Mouse (Mus musculus) large intestine, adult 2 months (tissue): ENCODE measurements at regions not wholly inside any gene's neighbourhood (a gene's known extent, or its start where the extent isn't known, plus 50 kb on each side); places are given as distances from the start of the nearest gene placed in this dataset.

Experiments
- DNase-seq: peaks from one replicate; pipeline ENCODE4 v3.0.0-alpha.2; 2012; ENCODE audit warnings: low read depth, low spot score
- WGBS: fragments of 180-500 bp; shearing (Covaris S2); methylation state at CpG from one replicate; pipeline ENCODE4 v1.1.7; 2018; 5-methylcytosine and 5-hydroxymethylcytosine counted together

GRCm38 (mm10) chr4:35640866-35641265, 414.9 kb upstream of the C9orf72 start:
- 78% methylated on average over 1 of the region's 1 CpGs for WGBS
- no peak for DNase-seq

- 42% methylated on average over 1 of the region's 1 CpGs for WGBS
- no peak for DNase-seq
These were observed 380.2 kb upstream of the C9orf72 start for GRCm38 (mm10) chr4:35606200-35606599.

GRCm38 (mm10) chr4:35578086-35578485, 352.1 kb upstream of the C9orf72 start:
- no peak for DNase-seq
- 89% methylated on average over 1 of the region's 1 CpGs for WGBS

- peak; percentile 18 for DNase-seq
- WGBS, result 45% methylated on average over 11 of the region's 11 CpGs
These were observed 349.4 kb upstream of the C9orf72 start for GRCm38 (mm10) chr4:35575179-35575974.

- WGBS, result 52% methylated on average over 9 of the region's 9 CpGs
- no peak for DNase-seq
These were observed 345.8 kb upstream of the C9orf72 start for GRCm38 (mm10) chr4:35571541-35572447.

- DNase-seq, result no peak
- 58% methylated on average over 1 of the region's 1 CpGs for WGBS
These were observed 335.3 kb upstream of the C9orf72 start for GRCm38 (mm10) chr4:35561303-35561702.

- DNase-seq, result no peak
- 81% methylated on average over 2 of the region's 2 CpGs for WGBS
These were observed 334.0 kb upstream of the C9orf72 start for GRCm38 (mm10) chr4:35560004-35560403.

- 95% methylated on average over 1 of the region's 1 CpGs for WGBS
- DNase-seq, result no peak
These were observed 327.3 kb upstream of the C9orf72 start for GRCm38 (mm10) chr4:35553309-35553708.

GRCm38 (mm10) chr4:35551988-35552387, 326.0 kb upstream of the C9orf72 start:
- no peak for DNase-seq

GRCm38 (mm10) chr4:35534565-35535279, 308.7 kb upstream of the C9orf72 start:
- no peak for DNase-seq
- WGBS, result 64% methylated on average over 6 of the region's 6 CpGs

- no peak for DNase-seq
These were observed 308.2 kb upstream of the C9orf72 start for GRCm38 (mm10) chr4:35534154-35534553.
